Mouse (Mus musculus) forebrain, embryonic 13.5 days (tissue): ENCODE measurements around the gene Slc1a5. TPM values are rescaled to one million over a fixed set of nuclear protein-coding genes. Genes with fewer than 3 reads are reported as not detected.

Experiments
- ATAC-seq: fragments of 200-750 bp; cut with Nextera tagmentation; 2 replicates; pipeline ENCODE4 v1.8.0; 2017
- H3K27ac ChIP-seq: fragments of 300-500 bp; sonication (generic); 2 replicates; pipeline ENCODE4 v1.5.1; 2015; ENCODE audit warnings: inconsistent platforms, mild to moderate bottlenecking, moderate library complexity
- H3K27me3 ChIP-seq: fragments of 300-500 bp; sonication (generic); 2 replicates; pipeline ENCODE4 v1.6.1; 2015; ENCODE audit warnings: mild to moderate bottlenecking, inconsistent platforms
- H3K36me3 ChIP-seq: fragments of 300-500 bp; sonication (generic); 2 replicates; pipeline ENCODE4 v1.6.1; 2015; ENCODE audit warnings: mild to moderate bottlenecking, inconsistent platforms; ENCODE audit not compliant: poor library complexity, severe bottlenecking
- H3K4me1 ChIP-seq: fragments of 300-500 bp; sonication (generic); 2 replicates; pipeline ENCODE4 v1.6.1; 2015; ENCODE audit warnings: inconsistent platforms
- H3K4me2 ChIP-seq: fragments of 300-500 bp; sonication (generic); 2 replicates; pipeline ENCODE4 v1.6.1; 2015; ENCODE audit warnings: inconsistent platforms, mild to moderate bottlenecking, moderate library complexity
- H3K4me3 ChIP-seq: fragments of 300-500 bp; sonication (generic); 2 replicates; pipeline ENCODE4 v1.5.1; 2015; ENCODE audit warnings: mild to moderate bottlenecking, inconsistent platforms
- H3K9ac ChIP-seq: fragments of 300-500 bp; sonication (generic); 2 replicates; pipeline ENCODE4 v1.6.1; 2015; ENCODE audit warnings: mild to moderate bottlenecking, inconsistent platforms
- H3K9me3 ChIP-seq: fragments of 300-500 bp; sonication (generic); replicated peaks from 2 replicates; pipeline ENCODE4 v1.6.1; 2016; ENCODE audit warnings: inconsistent platforms
- WGBS: fragments of 180-500 bp; shearing (Covaris S2); methylation state at CpG from one replicate; pipeline ENCODE4 v1.1.7; 2015; 5-methylcytosine and 5-hydroxymethylcytosine counted together
- polyA plus RNA-seq: library from polyadenylated mRNA; unstranded; fragments of >200 nt; fragmentation: Nextera tagmentation; extraction: Ambion mirVana; gene quantifications from 2 replicates; pipeline ENCODE4 v1.2.1, GENCODE M21; 2015

Slc1a5 gene
- polyA plus RNA-seq, 1 experiment from 2014 or later, result 17.1 TPM

- WGBS, result 40% methylated on average over 17 of the region's 17 CpGs
- Histone ChIP-seq H3K9ac (peak overlapping the region; percentile 79), H3K4me2 (peak overlapping the region; percentile 100), H3K36me3 (peaks cover 4% of the 10 kb centered on the region; the same call in 1 of the 2 replicates), H3K4me1 (peaks cover 44% of the 10 kb centered on the region), H3K9me3 (no peaks in the 10 kb centered on the region), H3K27me3 (peaks cover 3% of the 10 kb centered on the region; the same call in 1 of the 2 replicates), H3K4me3 (peak overlapping the region; percentile 60), H3K27ac (no peak overlapping the region)
- ATAC-seq, result no peak
Measured at GRCm38 (mm10) chr7:16783758-16784415, 2.7 kb downstream of the Slc1a5 start.

DNA sequence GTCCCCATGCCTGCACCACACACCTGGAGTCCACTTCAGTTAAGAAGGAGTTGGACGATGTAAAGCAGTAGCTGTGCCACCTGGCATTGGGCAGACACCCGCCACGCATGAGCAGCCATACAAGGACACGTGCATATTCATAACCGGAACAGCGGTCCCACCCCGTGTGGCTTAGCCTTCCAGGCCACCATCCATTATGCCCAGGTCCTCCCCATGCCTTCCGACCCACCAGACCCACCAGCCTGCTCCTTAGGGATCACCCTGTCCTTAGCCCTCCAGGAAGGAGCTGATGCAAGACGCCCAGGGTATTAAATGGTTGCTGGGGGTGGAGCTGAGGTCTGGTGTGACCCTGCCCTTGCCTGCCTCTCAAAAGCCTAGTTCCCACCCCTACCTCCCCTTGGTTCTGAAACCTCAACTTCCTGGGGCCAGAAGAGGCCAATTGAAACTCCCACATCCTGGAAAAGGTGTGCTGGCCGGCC lies 3.4 kb downstream of the Slc1a5 start:
- Histone ChIP-seq H3K4me1 (peaks cover 44% of the 10 kb centered on the region), H3K27me3 (peaks cover 3% of the 10 kb centered on the region; the same call in 1 of the 2 replicates), H3K9ac (no peak overlapping the region), H3K27ac (no peak overlapping the region), H3K4me2 (peak overlapping the region; percentile 100), H3K4me3 (no peak overlapping the region), H3K9me3 (no peaks in the 10 kb centered on the region), H3K36me3 (peaks cover 4% of the 10 kb centered on the region; the same call in 1 of the 2 replicates)
- no peak for ATAC-seq
- WGBS, result 65% methylated on average over 10 of the region's 10 CpGs

GRCm38 (mm10) chr7:16785541-16786083 lies 4.5 kb downstream of the Slc1a5 start:
- Histone ChIP-seq H3K36me3 (peaks cover 4% of the 10 kb centered on the region; the same call in 1 of the 2 replicates), H3K4me2 (no peak overlapping the region), H3K9ac (no peak overlapping the region), H3K27ac (no peak overlapping the region), H3K4me3 (no peak overlapping the region), H3K27me3 (peaks cover 3% of the 10 kb centered on the region; the same call in 1 of the 2 replicates), H3K4me1 (peaks cover 43% of the 10 kb centered on the region), H3K9me3 (no peaks in the 10 kb centered on the region)
- WGBS, result 92% methylated on average over 8 of the region's 8 CpGs
- ATAC-seq, result no peak

DNA sequence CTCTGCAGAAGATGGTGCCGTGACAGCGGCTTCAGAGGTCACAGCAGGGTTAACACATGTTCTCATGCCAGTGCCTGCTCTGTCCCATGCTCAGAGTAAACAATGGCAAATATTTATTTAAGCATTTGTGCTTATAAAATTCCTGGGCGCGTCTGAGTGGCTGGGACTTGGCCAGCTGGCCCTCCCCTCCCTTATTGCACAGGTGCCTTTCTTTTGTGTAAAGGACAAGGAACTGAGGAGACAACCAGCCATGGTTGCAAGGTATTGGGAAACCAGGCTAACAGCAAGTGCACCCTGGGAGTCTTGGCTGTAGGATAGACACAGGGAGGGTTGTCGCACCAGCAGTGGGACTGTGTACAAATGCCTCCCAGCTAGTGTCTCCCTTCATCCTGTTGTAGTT lies 11.2 kb downstream of the Slc1a5 start:
- 90% methylated on average over 5 of the region's 5 CpGs for WGBS
- H3K9ac ChIP-seq, result no peak overlapping the region
- no peaks in the 10 kb centered on the region for H3K27me3 ChIP-seq
- ATAC-seq, result no peak
- H3K9me3 ChIP-seq, result no peaks in the 10 kb centered on the region
- H3K36me3 ChIP-seq, result peaks cover 19% of the 10 kb centered on the region
- H3K4me2 ChIP-seq, result no peak overlapping the region
- H3K4me3 ChIP-seq, result no peak overlapping the region
- no peaks in the 10 kb centered on the region for H3K4me1 ChIP-seq
- H3K27ac ChIP-seq, result no peak overlapping the region

- Histone ChIP-seq H3K9me3 (no peaks in the 10 kb centered on the region), H3K4me2 (no peak overlapping the region), H3K4me1 (no peaks in the 10 kb centered on the region), H3K27ac (no peak overlapping the region), H3K36me3 (peaks cover 28% of the 10 kb centered on the region), H3K4me3 (no peak overlapping the region), H3K9ac (no peak overlapping the region), H3K27me3 (no peaks in the 10 kb centered on the region)
- 95% methylated on average over 19 of the region's 19 CpGs for WGBS
- no peak for ATAC-seq
Measured at GRCm38 (mm10) chr7:16793010-16793725, 12.0 kb downstream of the Slc1a5 start.

GRCm38 (mm10) chr7:16794886-16795285 lies 13.7 kb downstream of the Slc1a5 start:
- Histone ChIP-seq H3K27me3 (no peaks in the 10 kb centered on the region), H3K27ac (no peak overlapping the region), H3K9ac (no peak overlapping the region), H3K9me3 (no peaks in the 10 kb centered on the region), H3K4me1 (no peaks in the 10 kb centered on the region), H3K36me3 (peaks cover 29% of the 10 kb centered on the region), H3K4me3 (no peak overlapping the region), H3K4me2 (no peak overlapping the region)
- no peak for ATAC-seq
- WGBS, result 92% methylated on average over 5 of the region's 5 CpGs

DNA sequence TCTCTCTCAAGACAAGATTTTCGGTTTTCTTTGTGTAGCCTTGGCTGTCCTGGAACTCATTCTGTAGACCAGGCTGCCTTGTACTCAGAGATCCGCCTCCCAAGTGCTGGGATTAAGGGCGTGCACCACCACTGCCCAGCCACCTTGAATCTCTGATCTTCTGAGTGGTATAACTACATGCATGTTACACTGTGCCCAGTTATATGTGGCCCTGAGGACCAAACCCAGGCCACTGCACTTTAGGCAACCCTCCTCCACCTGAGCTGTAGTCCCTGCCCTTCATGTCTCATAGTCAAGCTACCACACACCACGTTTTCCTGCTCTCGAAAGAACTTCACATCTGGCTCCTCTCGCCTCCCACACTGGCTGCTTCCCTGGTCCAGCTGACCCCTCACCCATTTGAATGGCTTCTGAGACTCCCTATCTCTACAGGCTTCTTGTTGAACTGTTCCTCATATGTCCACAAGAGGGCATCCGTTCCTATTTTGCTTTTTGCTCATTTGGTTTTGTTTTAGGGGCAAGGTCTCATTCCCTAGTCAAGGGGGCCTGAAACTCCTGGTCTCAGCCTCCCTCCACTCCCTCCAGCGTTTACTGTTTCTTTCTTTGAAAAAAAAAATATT lies 23.4 kb downstream of the Slc1a5 start:
- 33% methylated on average over 8 of the region's 8 CpGs for WGBS
- no peak overlapping the region for H3K27ac ChIP-seq
- peaks cover 27% of the 10 kb centered on the region for H3K36me3 ChIP-seq
- no peak overlapping the region for H3K4me3 ChIP-seq
- ATAC-seq, result 0 out of 2 replicates have a peak, but pooled peaks have one; percentile 27
- H3K9ac ChIP-seq, result no peak overlapping the region
- H3K9me3 ChIP-seq, result no peaks in the 10 kb centered on the region
- H3K27me3 ChIP-seq, result no peaks in the 10 kb centered on the region
- H3K4me2 ChIP-seq, result no peak overlapping the region
- H3K4me1 ChIP-seq, result no peaks in the 10 kb centered on the region

DNA sequence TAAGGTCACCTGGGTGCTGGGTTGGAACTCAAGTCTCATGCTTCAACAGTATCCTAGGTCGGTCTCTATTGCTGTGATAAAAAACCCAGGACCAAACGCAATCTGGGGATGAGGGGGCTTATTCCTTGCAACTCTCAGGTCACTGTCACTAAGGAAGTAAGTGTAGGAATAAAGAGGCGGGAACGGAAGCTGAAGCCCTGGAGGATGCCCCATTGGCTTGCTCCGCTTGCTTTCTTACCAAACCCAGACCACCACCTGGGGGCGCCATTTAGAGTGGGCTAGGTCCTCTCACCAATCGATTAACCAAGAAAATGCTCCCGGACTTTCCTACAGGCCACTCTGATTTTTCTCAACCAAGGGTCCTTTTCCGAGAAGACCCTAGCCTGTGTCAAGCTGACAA lies 26.8 kb downstream of the Slc1a5 start:
- Histone ChIP-seq H3K27ac (no peak overlapping the region), H3K4me2 (no peak overlapping the region), H3K36me3 (peaks cover 35% of the 10 kb centered on the region), H3K27me3 (peaks cover 31% of the 10 kb centered on the region), H3K9me3 (no peaks in the 10 kb centered on the region), H3K4me3 (no peak overlapping the region), H3K4me1 (peaks cover 26% of the 10 kb centered on the region), H3K9ac (no peak overlapping the region)
- ATAC-seq, result no peak
- WGBS, result 89% methylated on average over 9 of the region's 9 CpGs

DNA sequence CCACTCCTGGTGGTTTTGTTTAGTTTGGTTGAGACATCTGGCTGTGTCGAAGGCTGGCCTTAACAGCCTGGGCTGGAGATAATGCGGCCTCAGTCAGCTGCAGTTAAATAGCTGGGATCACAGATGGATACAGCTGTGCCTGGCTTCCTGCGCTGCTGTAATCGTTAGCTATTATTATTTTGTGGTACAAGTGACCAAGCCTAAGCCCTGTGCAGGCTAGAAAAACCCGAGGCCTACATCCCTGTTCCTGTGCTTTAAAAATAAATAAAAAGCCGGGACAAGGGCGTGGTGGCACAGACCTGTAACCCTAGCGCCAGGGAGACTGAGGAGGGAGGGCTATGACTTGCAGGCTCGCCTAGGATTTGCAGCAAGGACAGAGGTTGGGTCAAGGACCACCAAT lies 27.5 kb downstream of the Slc1a5 start:
- H3K4me2 ChIP-seq, result no peak overlapping the region
- no peak overlapping the region for H3K27ac ChIP-seq
- peaks cover 35% of the 10 kb centered on the region for H3K27me3 ChIP-seq
- H3K4me3 ChIP-seq, result no peak overlapping the region
- H3K36me3 ChIP-seq, result peaks cover 35% of the 10 kb centered on the region
- ATAC-seq, result no peak
- H3K9me3 ChIP-seq, result no peaks in the 10 kb centered on the region
- 89% methylated on average over 9 of the region's 9 CpGs for WGBS
- peaks cover 26% of the 10 kb centered on the region for H3K4me1 ChIP-seq
- no peak overlapping the region for H3K9ac ChIP-seq

DNA sequence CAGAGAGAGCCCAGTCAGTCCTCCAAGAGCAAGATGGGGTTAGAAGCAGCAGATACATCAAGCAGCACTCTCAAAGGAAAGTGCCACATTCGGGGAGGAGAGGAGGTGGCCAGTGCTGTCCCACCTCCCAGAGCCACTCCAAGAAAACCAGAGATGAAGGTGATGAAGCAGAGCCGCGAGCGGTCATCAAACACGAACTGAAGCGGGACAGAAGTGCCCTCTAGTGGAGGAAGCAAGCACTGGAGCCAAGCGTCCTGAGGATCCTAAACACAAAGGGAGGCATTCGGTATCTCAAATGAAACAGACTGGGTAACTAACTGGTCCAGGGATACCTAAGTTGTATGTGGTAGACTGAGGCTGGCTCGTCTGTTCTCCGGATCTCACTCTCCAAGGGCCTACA lies 28.6 kb downstream of the Slc1a5 start:
- Histone ChIP-seq H3K9ac (no peak overlapping the region), H3K4me2 (peak overlapping the region; percentile 77), H3K4me3 (peak overlapping the region; percentile 4; the same call in 1 of the 2 replicates), H3K27me3 (peaks cover 35% of the 10 kb centered on the region), H3K27ac (no peak overlapping the region; the same call in 1 of the 2 replicates), H3K4me1 (peaks cover 31% of the 10 kb centered on the region), H3K9me3 (no peaks in the 10 kb centered on the region), H3K36me3 (peaks cover 41% of the 10 kb centered on the region)
- 0 out of 2 replicates have a peak, but pooled peaks have one; percentile 22 for ATAC-seq
- whole genome bisulfite sequencing, result 28% methylated on average over 10 of the region's 10 CpGs

- peak overlapping the region; percentile 77 for H3K4me2 ChIP-seq
- H3K9ac ChIP-seq, result peak overlapping the region; percentile 67
- peaks cover 35% of the 10 kb centered on the region for H3K27me3 ChIP-seq
- H3K27ac ChIP-seq, result no peak overlapping the region; the same call in 1 of the 2 replicates
- no peaks in the 10 kb centered on the region for H3K9me3 ChIP-seq
- H3K4me3 ChIP-seq, result peak overlapping the region; percentile 47
- WGBS, result 61% methylated on average over 28 of the region's 28 CpGs
- no peak for ATAC-seq
- peaks cover 39% of the 10 kb centered on the region for H3K4me1 ChIP-seq
- H3K36me3 ChIP-seq, result peaks cover 41% of the 10 kb centered on the region
Measured at GRCm38 (mm10) chr7:16810399-16810919, 29.3 kb downstream of the Slc1a5 start.
